Mouse (Mus musculus): ENCODE data around the gene Klhl23. TPM values are rescaled to one million over a fixed set of nuclear protein-coding genes. Genes with fewer than 3 reads are reported as not detected.
A peak's percentile ranks its signal among the peaks of the same experiment; 100 is the strongest.

The Klhl23 gene
- polyA plus RNA-seq, 1 experiment from 2014 or later, result 44.9 TPM

DNA sequence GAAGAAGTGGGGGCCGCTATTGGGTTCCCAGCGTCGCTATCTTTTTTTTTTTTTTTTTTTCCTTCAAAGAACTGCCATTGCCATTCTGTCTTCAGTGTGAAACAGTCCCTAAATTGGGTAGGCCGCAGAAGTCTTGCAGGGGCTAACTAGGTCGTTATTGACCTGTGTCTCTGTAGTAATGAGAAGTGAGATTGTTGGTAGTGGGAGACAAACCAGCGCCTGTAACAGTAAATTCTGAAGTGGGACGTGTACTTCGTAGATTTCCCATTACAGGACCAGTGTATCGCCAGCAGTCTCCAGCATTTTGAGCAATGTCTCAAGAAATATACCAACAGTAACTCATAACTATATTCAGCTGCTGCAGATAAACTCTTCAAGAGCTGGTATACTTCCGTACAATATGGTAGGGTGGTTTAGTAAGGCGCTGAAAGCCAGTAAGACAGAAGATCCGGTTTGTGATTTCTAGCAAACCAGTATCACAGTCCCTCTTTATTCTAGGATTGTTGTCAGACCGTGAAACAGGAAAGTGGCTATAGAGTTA, 40.4 kb downstream of the Klhl23 start:
- H3K4me2 ChIP-seq, result peak overlapping the region; percentile 78
- WGBS, result 2% methylated on average over 13 of the region's 13 CpGs
- ATAC-seq (replicated peaks; ENCODE audit: low FRiP score) (no peak), DNase-seq (ENCODE audit: low spot score) (no peak)
- H3K27me3 ChIP-seq (replicated peaks; ENCODE audit: control insufficient read depth, insufficient read depth, low read length), result no peaks in the 10 kb centered on the region
- peaks cover 4% of the 10 kb centered on the region; the same call in 1 of the 2 replicates for H3K36me3 ChIP-seq (ENCODE audit: control insufficient read depth, insufficient read depth, low read length)
- peak overlapping the region; percentile 100 for H3K4me3 ChIP-seq (ENCODE audit: low read depth, low read length)
- no peaks in the 10 kb centered on the region for H3K9me3 ChIP-seq (ENCODE audit: control insufficient read depth, low read length)
- H3K27ac ChIP-seq (ENCODE audit: low read depth, low read length), result peak overlapping the region; percentile 87
- H3K9ac ChIP-seq (ENCODE audit: low read depth, low read length), result peak overlapping the region; percentile 99
- H3K4me1 ChIP-seq (replicated peaks; ENCODE audit: control insufficient read depth, insufficient read depth, low read length), result peaks cover 6% of the 10 kb centered on the region

DNA sequence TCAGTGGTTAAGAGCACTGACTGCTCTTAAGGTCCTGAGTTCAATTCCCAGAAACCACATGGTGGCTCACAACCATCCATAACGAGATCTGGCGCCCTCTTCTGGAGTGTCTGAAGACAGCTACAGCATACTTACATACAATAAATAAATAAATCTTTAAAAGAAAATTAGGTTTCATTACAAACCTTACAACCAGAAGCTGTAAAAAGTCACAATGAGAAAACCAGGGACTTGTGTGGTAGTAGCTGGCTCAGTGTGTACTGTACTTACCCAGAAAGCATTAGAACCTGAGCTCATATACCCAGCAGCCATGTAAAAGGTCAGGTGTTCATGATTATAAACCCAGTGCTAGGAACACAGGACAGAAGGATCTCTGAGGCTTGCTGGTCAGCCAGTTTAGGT, 62.2 kb downstream of the Klhl23 start:
- Histone ChIP-seq H3K27me3 (replicated peaks; ENCODE audit: control insufficient read depth, insufficient read depth, low read length) (no peaks in the 10 kb centered on the region), H3K4me2 (peak overlapping the region; percentile 88), H3K4me3 (ENCODE audit: low read depth, low read length) (peak overlapping the region; percentile 62), H3K36me3 (ENCODE audit: control insufficient read depth, insufficient read depth, low read length) (0 out of 2 replicates have a peak, but pooled peaks cover 2% of the 10 kb centered on the region), H3K27ac (ENCODE audit: low read depth, low read length) (no peak overlapping the region), H3K4me1 (replicated peaks; ENCODE audit: control insufficient read depth, insufficient read depth, low read length) (no peaks in the 10 kb centered on the region), H3K9me3 (ENCODE audit: control insufficient read depth, low read length) (no peaks in the 10 kb centered on the region), H3K9ac (ENCODE audit: low read depth, low read length) (no peak overlapping the region)
- DNase-seq (ENCODE audit: low spot score) (no peak), ATAC-seq (replicated peaks; ENCODE audit: low FRiP score) (no peak)
- 47% methylated on average over 2 of the region's 2 CpGs for WGBS

DNA sequence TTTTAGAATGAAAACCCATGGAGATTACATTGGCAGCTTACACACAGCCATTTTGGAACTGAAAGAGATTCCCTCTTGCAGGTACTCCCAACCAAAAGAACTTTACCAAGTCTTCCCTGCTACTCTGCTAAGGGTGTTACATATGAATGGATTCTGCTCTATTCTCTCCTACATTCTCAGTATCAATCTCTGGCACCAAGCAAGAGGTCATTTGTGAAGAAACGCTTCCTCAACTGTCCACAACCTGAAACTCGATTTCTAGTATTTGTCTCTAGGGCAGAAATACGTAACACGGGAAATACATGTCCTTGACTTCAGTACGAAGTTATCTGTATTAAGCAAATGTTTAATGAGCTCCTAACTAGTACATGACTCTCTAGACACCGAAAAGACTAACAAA, 62.8 kb downstream of the Klhl23 start:
- Histone ChIP-seq H3K9ac (ENCODE audit: low read depth, low read length) (peak overlapping the region; percentile 75), H3K4me2 (peak overlapping the region; percentile 88), H3K27me3 (replicated peaks; ENCODE audit: control insufficient read depth, insufficient read depth, low read length) (no peaks in the 10 kb centered on the region), H3K4me1 (replicated peaks; ENCODE audit: control insufficient read depth, insufficient read depth, low read length) (no peaks in the 10 kb centered on the region), H3K27ac (ENCODE audit: low read depth, low read length) (peak overlapping the region; percentile 10; the same call in 1 of the 2 replicates), H3K4me3 (ENCODE audit: low read depth, low read length) (peak overlapping the region; percentile 62), H3K36me3 (ENCODE audit: control insufficient read depth, insufficient read depth, low read length) (0 out of 2 replicates have a peak, but pooled peaks cover 2% of the 10 kb centered on the region), H3K9me3 (ENCODE audit: control insufficient read depth, low read length) (no peaks in the 10 kb centered on the region)
- WGBS, result 38% methylated on average over 6 of the region's 6 CpGs
- ATAC-seq (replicated peaks; ENCODE audit: low FRiP score) (no peak), DNase-seq (ENCODE audit: low spot score) (no peak)

DNA sequence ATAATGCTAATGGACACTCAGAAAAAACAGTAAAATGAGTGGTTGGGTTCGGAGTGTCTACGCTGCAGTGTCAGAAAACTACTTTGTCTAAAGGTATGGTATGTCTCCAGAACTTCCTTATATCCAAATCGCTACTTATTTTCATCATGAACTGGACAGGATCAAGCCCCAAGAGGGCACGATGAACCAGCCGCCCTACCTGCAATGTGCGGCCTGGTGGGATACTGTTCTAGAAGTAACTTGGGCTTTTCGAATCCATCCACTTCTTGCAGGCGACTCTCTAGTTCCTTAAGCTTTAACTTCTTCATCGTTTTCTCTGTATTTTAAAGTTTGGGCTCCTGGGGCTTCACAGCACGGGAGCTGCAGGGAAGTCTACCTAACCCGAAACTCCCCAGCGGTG, 63.3 kb downstream of the Klhl23 start:
- no peaks in the 10 kb centered on the region for H3K9me3 ChIP-seq (ENCODE audit: control insufficient read depth, low read length)
- no peaks in the 10 kb centered on the region for H3K4me1 ChIP-seq (replicated peaks; ENCODE audit: control insufficient read depth, insufficient read depth, low read length)
- 4% methylated on average over 12 of the region's 12 CpGs for WGBS
- DNase-seq (ENCODE audit: low spot score) (peak; percentile 45), ATAC-seq (replicated peaks; ENCODE audit: low FRiP score) (peak; percentile 57)
- peak overlapping the region; percentile 75 for H3K9ac ChIP-seq (ENCODE audit: low read depth, low read length)
- peak overlapping the region; percentile 10; the same call in 1 of the 2 replicates for H3K27ac ChIP-seq (ENCODE audit: low read depth, low read length)
- peak overlapping the region; percentile 62 for H3K4me3 ChIP-seq (ENCODE audit: low read depth, low read length)
- H3K27me3 ChIP-seq (replicated peaks; ENCODE audit: control insufficient read depth, insufficient read depth, low read length), result no peaks in the 10 kb centered on the region
- H3K36me3 ChIP-seq (ENCODE audit: control insufficient read depth, insufficient read depth, low read length), result 0 out of 2 replicates have a peak, but pooled peaks cover 2% of the 10 kb centered on the region
- peak overlapping the region; percentile 88 for H3K4me2 ChIP-seq

DNA sequence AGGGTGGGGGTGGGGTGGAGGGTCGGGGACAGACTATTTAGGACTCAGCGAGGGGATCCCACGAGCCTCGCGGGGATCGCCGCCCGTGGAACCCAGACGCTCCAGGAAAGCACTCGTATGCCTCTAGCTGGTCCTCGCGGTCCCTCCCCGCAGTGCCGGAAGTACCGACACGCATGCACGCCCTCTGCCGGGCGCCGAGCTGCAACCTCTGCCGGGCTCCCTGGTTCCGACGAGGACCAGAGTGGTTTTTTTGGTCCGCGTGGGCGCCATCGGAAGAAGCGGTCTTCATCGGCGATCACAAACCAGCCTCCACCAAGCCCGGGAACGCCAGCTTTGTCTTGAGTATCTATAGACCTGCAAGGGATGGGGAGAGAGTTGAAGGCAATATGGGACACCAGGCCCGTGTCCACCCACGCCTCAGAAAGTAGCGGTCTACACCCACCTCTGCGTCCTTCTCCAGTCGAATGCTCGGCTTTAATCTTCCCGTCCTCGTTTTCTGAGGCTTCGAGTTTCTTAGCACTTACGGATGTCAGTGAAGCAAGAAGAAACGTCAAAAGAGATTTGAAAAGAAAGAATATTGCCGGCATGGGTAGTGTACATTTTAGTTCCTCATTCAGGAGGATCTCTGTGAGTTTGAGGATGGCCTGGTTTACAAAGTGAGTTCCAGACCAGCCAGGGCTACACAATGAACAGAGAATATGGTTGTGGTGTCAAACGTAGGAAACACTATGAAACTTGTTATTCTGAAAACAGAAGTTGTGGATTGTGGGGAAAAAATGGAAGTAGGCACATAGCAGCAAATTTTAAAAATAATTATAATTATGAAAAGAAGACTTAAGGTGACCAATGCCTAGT, 63.9 kb downstream of the Klhl23 start, which contains the start of gene Mettl5:
TSS of gene Mettl5 (minus strand) at position 165 of the 855 bp plus-strand sequence.
- 1% methylated on average over 45 of the region's 45 CpGs for WGBS
- H3K4me2 ChIP-seq, result peak within 1 kb of the TSS; percentile 88
- ATAC-seq (replicated peaks; ENCODE audit: low FRiP score) (peak; percentile 95), DNase-seq (ENCODE audit: low spot score) (peak; percentile 86)
- no peaks in the 10 kb centered on the region for H3K9me3 ChIP-seq (ENCODE audit: control insufficient read depth, low read length)
- peak within 1 kb of the TSS; percentile 75 for H3K9ac ChIP-seq (ENCODE audit: low read depth, low read length)
- no peaks in the 10 kb centered on the region for H3K36me3 ChIP-seq (ENCODE audit: control insufficient read depth, insufficient read depth, low read length)
- no peaks in the 10 kb centered on the region for H3K4me1 ChIP-seq (replicated peaks; ENCODE audit: control insufficient read depth, insufficient read depth, low read length)
- H3K27me3 ChIP-seq (replicated peaks; ENCODE audit: control insufficient read depth, insufficient read depth, low read length), result no peaks in the 10 kb centered on the region
- H3K4me3 ChIP-seq (ENCODE audit: low read depth, low read length), result peak within 1 kb of the TSS; percentile 62
- peak within 1 kb of the TSS; percentile 10; the same call in 1 of the 2 replicates for H3K27ac ChIP-seq (ENCODE audit: low read depth, low read length)

Other genes with a start within 250 kb of the Klhl23 start
- 0.22 and 0.29 TPM in 2 replicates for gene Lrp2, start 235.9 kb upstream of the Klhl23 start, polyA plus RNA-seq (2014; fragmentation: Nextera tagmentation; extraction: Ambion mirVana)
- gene Bbs5, start 174.8 kb upstream of the Klhl23 start, polyA plus RNA-seq (2014; fragmentation: Nextera tagmentation; extraction: Ambion mirVana), result 8.4 and 10.9 TPM in 2 replicates
- 0.22 and 0.75 TPM in 2 replicates for gene Klhl41, start 151.8 kb upstream of the Klhl23 start, polyA plus RNA-seq (2014; fragmentation: Nextera tagmentation; extraction: Ambion mirVana)
- gene Fastkd1, start 108.4 kb upstream of the Klhl23 start, polyA plus RNA-seq (2014; fragmentation: Nextera tagmentation; extraction: Ambion mirVana), result 16.0 and 17.0 TPM in 2 replicates
- gene Ppig, start 99.4 kb upstream of the Klhl23 start, polyA plus RNA-seq (2014; fragmentation: Nextera tagmentation; extraction: Ambion mirVana), result 98.3 and 110 TPM in 2 replicates
- gene Ccdc173, start 32.4 kb upstream of the Klhl23 start, polyA plus RNA-seq (2014; fragmentation: Nextera tagmentation; extraction: Ambion mirVana), result 1.2 and 1.4 TPM in 2 replicates
- gene Phospho2, start 32.3 kb upstream of the Klhl23 start, polyA plus RNA-seq (2014; fragmentation: Nextera tagmentation; extraction: Ambion mirVana), result 24.9 and 25.2 TPM in 2 replicates
- 317 and 327 TPM in 2 replicates for gene Ssb, start 39.6 kb downstream of the Klhl23 start, polyA plus RNA-seq (2014; fragmentation: Nextera tagmentation; extraction: Ambion mirVana)
- 67.9 and 68.1 TPM in 2 replicates for gene Mettl5, start 63.7 kb downstream of the Klhl23 start, polyA plus RNA-seq (2014; fragmentation: Nextera tagmentation; extraction: Ambion mirVana)
- gene Ubr3, start 75.3 kb downstream of the Klhl23 start, polyA plus RNA-seq (2014; fragmentation: Nextera tagmentation; extraction: Ambion mirVana), result 11.3 and 11.5 TPM in 2 replicates
- gene Myo3b, start 217.2 kb downstream of the Klhl23 start, polyA plus RNA-seq (2014; fragmentation: Nextera tagmentation; extraction: Ambion mirVana), result not detected in 2 replicates